Mouse (Mus musculus) frontal cortex, postnatal 10 days (tissue): Measurements from ENCODE around the gene Myzap.

Experiments
- DNase-seq, 2 experiments: peaks; one replicate each; pipeline ENCODE4 v3.0.0; 2022; ENCODE audit warnings: low spot score in 2 of 2, mixed read lengths in 1 of 2

Myzap gene

DNA sequence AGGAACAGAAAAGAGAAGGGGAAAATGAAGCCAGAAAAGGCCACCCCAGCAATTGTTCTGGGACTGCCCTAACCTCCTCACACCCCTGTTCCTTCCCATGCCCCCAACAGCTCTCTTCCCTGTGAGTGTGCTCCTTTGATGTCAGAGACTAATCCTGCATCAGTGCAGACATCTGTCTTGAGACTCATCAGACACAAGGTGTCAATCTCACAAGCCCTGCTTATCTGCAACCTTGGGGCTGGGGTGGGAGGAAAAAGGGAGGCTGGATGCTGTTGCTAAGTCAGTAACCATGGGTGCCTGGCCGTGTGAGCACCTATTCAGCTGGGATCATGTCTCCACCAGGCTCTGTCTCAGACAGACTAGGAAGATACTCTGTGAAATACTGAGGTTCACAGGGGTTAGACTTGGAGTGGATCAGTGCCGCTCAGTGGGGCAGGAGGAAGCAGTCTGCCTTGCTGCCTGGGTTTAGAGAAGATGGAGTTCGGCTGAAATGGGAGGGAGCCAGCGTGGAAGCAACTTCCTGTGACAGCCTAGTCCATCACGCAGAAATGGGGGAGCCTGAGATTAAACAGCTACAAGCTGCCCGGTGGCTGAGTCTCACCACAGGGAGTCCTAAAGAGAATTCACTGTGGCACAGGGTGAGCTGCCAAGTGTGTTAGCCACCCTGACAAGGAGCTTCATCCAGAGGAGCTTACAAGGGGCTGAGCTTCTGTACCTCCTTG is 12.9 kb upstream of the Myzap start:
- DNase-seq = no peak

DNA sequence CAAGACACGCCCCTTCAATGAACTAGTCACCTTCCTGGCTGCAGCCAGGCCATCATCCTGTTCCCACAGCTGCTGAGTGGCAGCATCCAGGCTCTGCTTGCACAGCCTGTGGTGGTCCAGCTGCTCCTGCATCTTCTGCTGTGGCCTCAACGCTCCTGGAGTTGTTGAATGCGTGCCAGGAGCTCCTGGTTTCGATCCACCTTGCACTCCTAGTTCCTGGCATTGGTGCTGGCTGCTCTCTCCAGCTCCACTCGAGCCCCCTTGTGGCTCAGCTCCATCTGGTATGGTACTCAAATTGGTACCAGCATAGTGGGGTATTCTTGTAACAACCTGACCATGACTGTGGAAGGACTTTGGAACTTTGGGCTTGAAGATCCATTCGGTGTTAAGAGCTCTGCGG is 7.7 kb upstream of the Myzap start:
- no peak for DNase-seq

DNA sequence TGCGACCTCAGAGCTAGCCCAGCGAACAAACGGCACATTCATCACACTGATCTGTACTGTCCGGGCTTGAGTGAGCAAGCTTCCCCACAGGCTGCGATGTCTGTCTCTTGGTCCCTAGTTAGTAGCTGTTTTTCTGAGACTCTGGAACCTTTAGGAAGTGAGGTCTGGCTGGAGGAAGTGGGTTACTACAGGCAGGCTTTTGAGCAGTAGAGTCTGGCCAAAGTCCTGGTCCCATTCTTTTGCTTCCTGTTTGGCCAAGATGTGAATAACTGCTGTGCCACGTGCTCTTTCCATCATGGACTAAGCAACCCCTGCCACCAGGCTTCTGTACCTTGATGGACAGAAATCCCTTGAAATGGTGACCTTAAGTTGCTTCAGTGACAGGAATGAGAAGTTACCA is 4.7 kb upstream of the Myzap start:
- no peak for DNase-seq

DNA sequence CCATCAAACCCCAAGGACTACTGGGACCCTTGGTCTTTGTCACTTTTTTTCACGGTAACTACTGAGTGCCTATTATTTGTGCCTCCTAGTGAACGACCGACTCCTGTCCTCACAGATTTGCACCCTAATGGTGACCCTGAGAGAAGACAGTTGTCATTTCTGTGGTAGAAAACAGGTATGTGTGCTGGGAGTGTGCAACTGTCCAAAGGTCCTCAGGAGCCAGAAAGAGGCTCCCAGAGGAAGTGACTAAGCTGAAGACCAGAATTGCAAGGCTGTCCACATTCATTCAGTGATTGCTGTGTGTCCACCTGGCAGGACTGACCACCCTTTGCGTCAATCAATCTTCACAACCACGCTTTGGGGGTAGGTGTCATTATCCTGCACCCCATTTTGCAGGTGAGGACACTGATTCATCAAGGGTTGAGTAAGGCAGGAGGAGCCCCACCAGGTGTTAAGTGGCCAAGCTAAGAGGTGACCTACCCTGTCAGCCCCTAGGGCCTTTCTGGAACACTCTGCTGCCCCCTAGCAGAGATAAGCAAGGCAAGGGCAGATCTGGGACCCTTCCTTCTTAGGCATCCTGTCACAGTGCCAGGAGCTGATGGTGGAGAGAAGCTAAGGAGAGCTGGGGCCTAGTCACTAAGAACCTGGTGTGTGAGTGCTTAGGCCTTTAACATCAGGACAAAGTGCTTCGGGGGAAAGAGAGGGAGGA is 571 bp upstream of the Myzap start:
- DNase-seq = no peak

DNA sequence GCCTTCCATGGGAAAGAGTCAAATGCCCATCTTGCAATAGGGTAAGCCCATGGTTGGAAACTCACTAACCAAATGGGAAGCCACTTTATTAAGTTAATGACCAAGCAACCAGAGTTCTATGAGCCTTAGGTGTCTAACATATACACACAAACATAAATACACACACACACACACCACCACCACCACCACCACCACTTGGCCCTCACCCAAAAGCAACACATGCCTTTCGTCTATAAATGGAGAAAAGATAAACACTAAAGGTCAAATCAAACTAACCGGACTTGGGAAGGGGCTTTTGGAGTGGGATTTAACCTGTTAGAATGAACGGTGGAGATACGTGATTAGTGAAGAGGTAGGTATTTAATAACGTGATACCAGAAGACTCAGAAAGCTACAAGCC is 1.1 kb downstream of the Myzap start:
- DNase-seq = no peak

DNA sequence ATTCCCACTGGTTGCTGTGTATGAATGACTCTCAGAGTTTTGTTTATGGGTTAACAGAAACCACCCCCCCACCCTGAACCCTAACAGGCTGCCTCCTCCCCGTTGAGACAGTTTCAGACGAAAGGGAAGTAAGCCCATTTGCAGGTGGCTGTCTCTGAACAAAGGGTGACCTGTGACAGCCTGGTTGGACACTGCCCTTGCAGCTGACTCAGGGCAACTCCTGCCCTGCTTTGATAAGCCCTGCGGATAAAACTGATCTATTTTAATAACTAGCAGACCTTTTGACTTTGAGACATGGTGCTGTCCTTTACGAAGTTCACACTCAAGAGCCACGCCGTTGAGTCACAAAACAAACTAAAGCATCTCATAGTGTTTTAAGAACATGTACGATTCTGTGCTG is 2.4 kb downstream of the Myzap start:
- no peak for DNase-seq

DNA sequence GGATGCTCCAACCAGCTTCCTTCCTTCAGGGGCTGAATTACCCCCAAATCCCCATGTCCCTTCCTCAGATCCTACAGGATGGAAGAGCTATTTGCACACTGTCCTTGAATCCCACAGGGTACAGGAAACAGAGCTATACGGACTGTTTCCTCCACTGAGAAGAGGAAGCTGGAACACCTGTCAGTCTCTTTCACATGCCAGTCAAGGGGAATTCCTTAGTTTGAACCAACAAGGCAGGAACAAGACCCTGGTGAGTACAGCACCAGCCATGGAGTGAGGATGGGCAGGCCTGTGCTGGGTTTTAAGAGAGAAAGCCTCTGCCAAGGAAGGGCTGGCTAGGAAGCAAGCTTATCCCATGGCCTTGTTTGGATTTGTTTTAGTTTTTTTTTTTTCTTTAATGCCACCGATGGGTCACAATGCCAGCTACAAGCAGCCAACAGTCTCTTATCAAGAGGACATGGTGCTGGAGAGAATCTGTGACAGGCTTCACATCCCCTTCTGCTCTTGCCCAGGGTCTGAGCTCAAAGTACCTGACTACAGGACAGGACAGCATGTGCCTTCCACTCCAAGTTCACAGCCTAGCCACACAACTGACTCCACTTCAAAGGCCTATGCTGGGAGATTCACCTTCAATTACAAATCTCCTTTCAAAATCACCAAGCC is 3.1 kb downstream of the Myzap start:
- DNase-seq = no peak

DNA sequence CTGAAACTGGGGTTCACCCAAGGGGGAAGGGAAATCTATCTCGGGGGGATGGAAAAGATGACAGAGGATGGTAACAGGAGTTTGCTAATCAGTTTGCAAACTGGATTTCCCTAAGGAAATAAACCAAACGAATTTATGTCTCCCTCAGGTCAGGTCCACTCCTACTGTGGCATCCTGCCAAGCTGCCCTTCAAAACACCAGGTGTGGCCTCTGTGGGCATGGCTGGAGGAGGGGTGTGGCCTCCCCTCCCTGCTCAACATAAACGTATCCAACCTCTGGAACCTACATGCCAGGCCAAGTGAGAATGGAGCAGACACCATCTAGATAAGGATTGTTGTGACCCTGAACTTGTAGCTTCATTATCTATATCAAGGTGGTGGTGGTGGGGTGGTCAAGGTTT is 5.8 kb downstream of the Myzap start:
- DNase-seq = no peak

DNA sequence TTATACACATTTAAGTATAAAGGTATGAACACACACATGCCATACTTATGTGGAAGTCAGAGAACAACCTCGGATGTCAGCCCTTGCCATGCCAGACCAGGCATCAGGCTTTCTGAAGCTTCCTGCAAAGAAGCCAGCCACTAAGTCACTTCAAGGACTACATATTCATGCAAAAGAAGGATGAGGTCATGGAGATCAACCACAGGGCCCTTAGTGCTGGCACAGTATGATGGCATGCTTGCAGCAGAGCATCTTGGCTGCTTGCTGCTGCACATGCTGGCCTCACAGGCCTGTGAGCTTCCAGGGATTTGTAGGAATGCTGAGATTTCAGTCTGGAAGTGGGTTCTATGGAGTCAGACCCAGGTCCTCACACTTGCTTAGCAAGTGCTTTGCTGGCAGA is 9.4 kb downstream of the Myzap start:
- no peak for DNase-seq

DNA sequence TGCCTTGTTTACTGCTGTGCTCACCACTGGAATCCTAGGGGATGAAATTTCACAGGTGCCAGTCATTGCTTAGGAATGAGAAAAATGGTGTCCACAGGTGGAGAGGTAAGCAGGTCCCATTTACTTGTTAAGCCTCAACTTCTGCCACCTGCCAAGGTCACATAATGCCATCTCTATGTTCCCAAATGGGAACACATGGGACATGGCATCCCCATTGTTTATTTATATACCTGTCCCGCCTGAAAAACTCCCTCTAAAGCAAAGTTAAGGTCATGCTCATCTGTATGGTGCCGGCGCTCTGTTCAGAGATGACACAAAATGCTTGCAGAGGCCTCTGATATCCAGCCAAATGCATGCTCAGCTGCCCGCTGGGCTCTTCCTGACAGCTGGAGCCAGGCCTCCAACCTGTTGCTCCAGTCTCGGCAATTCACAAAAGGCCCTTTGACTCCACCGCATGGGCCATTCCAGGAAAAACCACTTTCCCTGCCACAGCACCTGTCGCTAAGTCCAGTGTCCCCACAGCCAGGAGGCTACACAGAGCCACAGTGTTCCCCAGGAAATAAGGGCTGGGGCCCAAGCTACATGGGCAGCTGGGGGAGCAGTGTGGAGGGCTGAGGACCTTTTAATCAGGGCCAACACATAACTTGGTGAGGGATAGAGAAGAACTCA is 13.1 kb downstream of the Myzap start:
- peak; percentile 22 to 25 for DNase-seq

DNA sequence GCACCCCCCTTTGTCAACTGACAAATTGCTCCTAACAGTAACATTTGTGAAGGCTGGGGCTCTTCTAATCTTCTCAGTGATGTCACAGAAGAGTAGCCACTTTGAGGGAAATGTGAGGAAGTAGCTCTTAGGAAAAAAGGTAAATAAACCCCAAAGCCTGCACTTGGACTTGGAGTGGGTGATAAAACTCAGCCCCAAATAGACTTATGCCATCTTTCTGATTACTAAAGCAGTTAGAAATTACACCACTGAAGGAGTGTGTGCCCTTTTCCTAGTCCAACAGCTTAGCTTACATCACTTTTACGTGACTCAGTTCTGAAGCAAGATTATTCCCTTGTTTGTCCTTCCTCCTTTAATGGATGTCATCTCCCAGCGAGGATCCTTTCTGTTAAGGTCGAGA is 17.7 kb downstream of the Myzap start:
- DNase-seq = no peak

DNA sequence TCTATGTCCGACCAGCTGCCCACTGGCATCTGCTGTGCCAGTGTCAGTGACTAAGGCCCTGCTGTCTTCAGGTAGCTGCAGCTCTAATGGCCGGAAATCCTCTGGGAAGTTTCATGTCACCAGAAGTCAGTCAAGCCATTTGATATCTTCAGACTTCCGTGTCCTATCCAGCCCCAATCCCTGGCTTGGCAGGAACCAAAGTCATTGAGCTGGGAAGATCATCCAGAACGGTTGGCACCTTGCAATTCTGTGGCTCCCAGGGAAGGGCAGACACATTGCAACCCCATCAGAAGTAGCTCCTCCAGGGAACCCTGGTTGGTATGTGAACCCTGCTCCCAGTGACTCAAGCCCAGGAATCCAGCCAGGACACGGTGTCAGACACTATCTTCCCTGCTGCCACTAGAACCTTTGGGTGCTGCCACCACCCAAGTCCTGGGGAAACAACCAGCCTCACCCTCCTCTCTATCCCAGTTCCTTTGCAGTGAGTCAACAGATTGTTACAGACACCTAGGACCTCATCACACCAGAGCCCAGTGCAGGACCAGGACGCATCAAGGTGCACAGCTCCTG is 18.3 kb downstream of the Myzap start:
- no peak for DNase-seq

DNA sequence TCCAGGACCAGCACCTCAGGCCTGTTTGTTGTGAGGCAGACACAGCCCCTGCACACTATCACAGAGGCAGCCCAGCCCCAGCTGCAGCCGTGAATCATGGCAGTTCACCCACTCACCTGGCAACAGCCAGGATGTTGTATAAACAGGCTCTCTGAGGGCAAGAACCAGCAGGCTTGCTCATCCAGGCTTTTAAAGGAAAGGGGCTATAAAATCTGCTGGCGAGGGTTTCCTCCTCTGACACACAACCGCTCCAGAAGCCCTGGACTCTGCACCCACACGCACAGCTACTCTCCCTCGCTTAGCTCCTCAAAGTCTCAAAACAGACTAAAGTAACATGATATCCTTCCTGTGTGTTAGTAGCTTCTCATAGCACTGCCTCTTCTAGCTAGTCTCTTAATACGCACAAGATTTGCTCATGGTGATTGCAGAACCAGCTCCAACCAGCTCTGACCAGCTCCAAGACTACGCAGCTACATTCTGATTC is 21.0 kb downstream of the Myzap start:
- no peak for DNase-seq

DNA sequence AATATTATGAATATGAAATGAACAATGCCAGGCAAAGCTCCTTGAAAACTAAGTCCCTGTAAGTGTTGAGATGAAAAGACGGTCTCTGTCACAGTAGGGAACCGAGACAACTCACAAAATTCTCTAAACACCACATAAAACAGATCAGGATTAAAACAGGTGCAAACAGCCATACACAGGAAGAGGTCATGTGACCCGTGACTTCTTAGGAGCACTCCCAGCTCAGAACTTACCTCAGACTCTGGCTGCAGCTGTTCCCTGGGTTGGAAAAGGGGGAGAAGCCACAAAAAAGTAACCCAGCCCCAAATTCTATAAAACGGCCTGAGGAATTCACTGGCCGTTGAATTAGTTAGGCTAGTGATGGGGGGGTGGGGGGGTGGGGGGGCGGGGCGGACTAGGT is 22.0 kb downstream of the Myzap start:
- no peak for DNase-seq

DNA sequence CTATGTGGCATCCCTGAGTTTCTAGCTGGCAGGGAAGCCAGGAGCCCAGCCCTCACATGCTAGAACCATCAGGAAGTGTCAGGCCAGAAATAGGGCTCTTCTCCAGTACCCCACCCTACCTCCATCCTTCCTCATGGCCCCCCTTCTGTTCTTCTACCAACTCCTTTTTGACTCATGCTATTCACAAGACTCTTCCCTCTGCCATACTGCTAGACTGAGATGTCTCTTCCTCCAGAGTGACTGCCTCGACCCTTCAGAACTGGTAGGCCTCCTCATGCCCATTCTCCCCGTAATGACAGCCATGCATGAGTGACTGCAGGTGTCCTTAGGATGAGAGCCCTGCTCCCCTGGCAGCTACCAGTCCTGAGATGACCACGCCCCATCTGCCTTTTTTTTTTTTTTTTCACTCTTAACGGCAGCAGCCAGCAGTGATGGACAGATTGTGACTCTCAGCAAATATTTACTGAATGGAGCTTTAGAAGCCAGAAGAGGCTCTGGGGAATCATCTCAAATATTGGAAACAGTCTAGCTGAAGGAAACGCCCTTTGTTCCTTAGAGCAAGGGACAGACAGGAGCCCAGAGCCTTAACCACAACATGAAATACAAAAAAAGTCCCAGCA is 23.7 kb downstream of the Myzap start:
- DNase-seq = no peak

DNA sequence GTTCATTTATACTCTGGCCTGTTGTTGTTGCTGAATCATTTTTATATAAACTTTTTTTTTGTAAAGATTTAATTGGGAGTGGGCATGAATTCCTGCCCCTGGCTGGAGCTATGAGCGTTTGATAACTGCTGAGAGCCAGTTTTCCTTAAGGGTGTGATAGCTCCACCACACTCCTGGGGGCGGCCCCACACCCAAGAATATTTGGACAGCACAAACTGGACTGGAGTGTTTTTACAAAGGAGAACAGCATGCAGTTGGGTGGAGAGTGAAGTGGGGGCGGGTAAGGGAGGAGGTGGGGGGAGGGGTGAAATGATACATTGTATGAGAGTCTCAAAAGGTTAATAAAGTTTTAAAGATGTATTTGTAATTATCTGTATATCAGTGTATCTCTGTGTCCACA is 24.8 kb downstream of the Myzap start:
- DNase-seq = no peak

DNA sequence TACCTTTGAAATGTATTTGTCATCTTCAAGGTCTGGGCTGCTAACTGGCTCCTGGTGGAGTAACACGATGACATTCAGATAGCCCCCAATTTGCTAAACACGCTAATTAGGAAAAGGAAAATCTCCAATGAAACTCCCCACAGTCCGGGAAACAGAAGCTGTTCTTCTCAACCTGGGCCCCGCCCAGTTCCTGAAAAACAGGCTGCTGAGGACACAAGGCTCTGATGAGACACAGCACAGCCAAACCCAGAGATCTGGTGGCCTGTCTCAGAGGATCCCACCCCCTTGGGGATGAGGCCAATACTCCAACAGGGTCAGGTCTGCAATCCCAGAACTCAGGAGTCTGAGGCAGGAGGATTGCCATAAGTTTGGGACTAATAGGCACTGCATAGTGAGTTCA is 25.4 kb downstream of the Myzap start:
- DNase-seq = no peak

DNA sequence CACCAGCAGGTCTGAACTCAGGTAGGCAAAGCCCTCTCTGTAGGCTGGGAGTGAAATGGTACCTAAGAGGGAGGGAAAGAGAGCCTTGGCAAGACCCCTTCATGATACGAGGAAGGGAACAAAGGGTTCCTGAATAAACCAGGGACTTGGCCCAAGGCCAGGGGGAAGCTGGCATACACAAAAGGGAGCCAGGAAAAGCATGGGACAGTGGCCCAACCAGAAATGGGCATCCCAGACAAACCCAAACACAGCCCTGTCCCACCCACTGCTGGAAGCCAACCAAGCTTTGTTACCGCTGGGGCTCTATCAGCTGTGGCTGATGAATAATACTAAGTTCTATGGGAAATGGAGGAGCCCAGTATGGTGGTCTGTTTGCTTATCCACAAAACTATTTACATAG is 34.4 kb downstream of the Myzap start:
- DNase-seq = peak; percentile 39 to 43

DNA sequence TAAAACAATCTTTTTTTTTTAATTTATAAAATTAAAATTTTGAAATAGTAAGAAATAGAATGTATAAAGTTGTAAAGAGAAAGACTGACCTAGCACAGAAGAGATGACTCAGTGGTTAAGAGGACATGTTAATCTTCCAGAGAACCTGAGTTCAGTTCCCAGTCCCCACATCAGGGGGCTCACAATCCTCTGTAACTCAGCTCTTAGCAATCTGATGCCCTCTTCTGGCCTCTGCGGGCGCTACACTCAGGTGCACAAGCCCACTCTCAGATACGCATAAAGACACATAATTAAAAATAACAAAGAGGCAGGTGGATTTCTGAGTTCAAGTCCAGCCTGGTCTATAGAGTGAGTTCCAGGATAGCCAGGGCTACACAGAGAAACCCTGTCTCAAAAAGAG is 38.2 kb downstream of the Myzap start:
- no peak for DNase-seq

DNA sequence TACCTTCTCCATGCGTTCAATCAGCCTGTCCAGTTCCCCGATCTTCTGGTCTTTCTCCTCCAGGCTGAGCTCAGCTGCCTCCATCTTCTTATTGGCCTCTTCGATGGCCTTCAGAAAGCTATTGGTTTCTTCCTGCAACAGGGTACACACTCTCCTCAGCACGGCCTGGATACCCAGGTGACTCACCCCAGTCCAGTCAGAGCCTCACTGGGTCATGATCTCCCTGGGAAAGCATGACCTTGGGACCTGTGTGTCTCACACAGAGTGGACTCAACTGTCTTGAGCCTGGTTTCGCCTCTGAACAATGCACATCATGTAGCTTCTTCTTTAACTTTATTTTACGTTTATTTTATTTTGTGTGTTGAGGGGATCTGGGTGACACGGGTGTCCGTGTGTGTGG is 42.0 kb downstream of the Myzap start:
- no peak for DNase-seq

DNA sequence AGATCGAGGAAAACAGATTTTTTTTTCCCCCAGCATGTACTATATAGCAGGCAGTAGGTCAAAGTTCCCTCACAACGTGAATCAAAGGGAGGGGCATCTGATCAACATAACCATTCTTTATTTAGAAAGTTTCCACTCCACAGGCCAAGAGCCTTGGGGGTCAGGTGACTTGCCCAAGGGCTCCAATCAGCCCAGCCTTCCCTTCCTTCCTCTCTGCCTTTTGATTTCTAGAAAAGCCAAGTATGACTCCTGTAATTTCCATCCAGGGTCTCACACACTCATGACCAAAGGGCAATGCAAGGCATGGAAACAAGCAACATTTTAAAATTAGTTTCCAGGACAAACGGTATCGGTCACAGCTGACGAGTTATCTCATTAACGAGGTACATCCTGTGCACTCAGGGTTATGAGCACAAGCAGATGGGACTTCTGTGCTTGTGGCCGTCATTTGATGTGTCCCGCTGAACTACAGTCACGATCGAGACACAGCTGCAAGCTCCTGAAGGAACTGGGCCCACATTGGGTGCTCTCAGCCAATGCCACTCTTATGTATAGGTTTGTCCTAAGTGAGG is 44.4 kb downstream of the Myzap start:
- no peak for DNase-seq
